Mouse (Mus musculus) megakaryocyte, embryonic 14.5 days (primary cell): Measurements from ENCODE around the gene Gpc6. TPM values are rescaled to one million over a fixed set of nuclear protein-coding genes. Genes with fewer than 3 reads are reported as not detected.

Experiments used
- H3K27me3 ChIP-seq: replicated peaks from 2 replicates; pipeline ENCODE3; 2012; ENCODE audit warnings: inconsistent platforms
- H3K36me3 ChIP-seq: replicated peaks from 2 replicates; pipeline ENCODE3; 2012; ENCODE audit warnings: low read length, inconsistent platforms, mixed read lengths
- H3K4me1 ChIP-seq: 2 replicates; pipeline ENCODE4 v1.6.1; 2012; ENCODE audit warnings: inconsistent platforms
- H3K4me3 ChIP-seq: replicated peaks from 2 replicates; pipeline ENCODE3; 2012; ENCODE audit warnings: moderate library complexity, mild to moderate bottlenecking, inconsistent platforms
- H3K9me3 ChIP-seq: 2 replicates; pipeline ENCODE4 v1.6.1; 2012; ENCODE audit warnings: inconsistent platforms
- FLI1 ChIP-seq: IDR thresholded peaks from 2 replicates; pipeline ENCODE4 v1.6.1; 2012; ENCODE audit warnings: low read length, inconsistent platforms, mixed read lengths
- GATA1 ChIP-seq: IDR thresholded peaks from 3 replicates; pipeline ENCODE4 v1.6.1; 2012; ENCODE audit warnings: mixed read lengths, low read length, inconsistent platforms, borderline replicate concordance
- polyA plus RNA-seq: library from polyadenylated mRNA; stranded (reverse); fragments of >175 nt; gene quantifications from 2 replicates; pipeline ENCODE4 v1.2.3, GENCODE M21; 2012; ENCODE audit warnings: low replicate concordance; ENCODE audit not compliant: insufficient read depth

Gpc6 gene
- polyA plus RNA-seq, 1 experiment: not detected

- no peaks in the 10 kb centered on the region for H3K27me3 ChIP-seq
These were observed 465.7 kb downstream of the Gpc6 start for GRCm38 (mm10) chr14:117390794-117391320.

GRCm38 (mm10) chr14:117391412-117391811 lies 466.3 kb downstream of the Gpc6 start:
- Histone ChIP-seq H3K9me3 (0 out of 2 replicates have a peak, but pooled peaks cover 10% of the 10 kb centered on the region), H3K27me3 (no peaks in the 10 kb centered on the region), H3K4me1 (no peaks in the 10 kb centered on the region), H3K4me3 (no peak overlapping the region), H3K36me3 (no peaks in the 10 kb centered on the region)
- no peak for TF ChIP-seq GATA1
- TF ChIP-seq FLI1: no peak

More at GRCm38 (mm10) chr14:117390794-117391320, 465.7 kb downstream of the Gpc6 start:
- Histone ChIP-seq H3K36me3 (no peaks in the 10 kb centered on the region), H3K4me1 (no peaks in the 10 kb centered on the region), H3K9me3 (0 out of 2 replicates have a peak, but pooled peaks cover 10% of the 10 kb centered on the region), H3K4me3 (no peak overlapping the region)
- TF ChIP-seq GATA1 (no peak), FLI1 (no peak)

- H3K27me3 ChIP-seq: no peaks in the 10 kb centered on the region
- H3K4me3 ChIP-seq: no peak overlapping the region
- H3K36me3 ChIP-seq: no peaks in the 10 kb centered on the region
- H3K4me1 ChIP-seq: no peaks in the 10 kb centered on the region
- TF ChIP-seq FLI1: no peak
- no peak for TF ChIP-seq GATA1
- 0 out of 2 replicates have a peak, but pooled peaks cover 5% of the 10 kb centered on the region for H3K9me3 ChIP-seq
These were observed 472.1 kb downstream of the Gpc6 start for GRCm38 (mm10) chr14:117397165-117397564.

GRCm38 (mm10) chr14:117407824-117408524 lies 482.9 kb downstream of the Gpc6 start:
- Histone ChIP-seq H3K27me3 (no peaks in the 10 kb centered on the region), H3K4me1 (no peaks in the 10 kb centered on the region), H3K4me3 (no peak overlapping the region), H3K36me3 (no peaks in the 10 kb centered on the region), H3K9me3 (peaks cover 7% of the 10 kb centered on the region; the same call in 1 of the 2 replicates)
- TF ChIP-seq FLI1 (no peak), GATA1 (no peak)

- peaks cover 7% of the 10 kb centered on the region; the same call in 1 of the 2 replicates for H3K9me3 ChIP-seq
- H3K4me1 ChIP-seq: no peaks in the 10 kb centered on the region
- no peaks in the 10 kb centered on the region for H3K27me3 ChIP-seq
- H3K36me3 ChIP-seq: no peaks in the 10 kb centered on the region
- TF ChIP-seq FLI1: no peak
- no peak for TF ChIP-seq GATA1
- H3K4me3 ChIP-seq: no peak overlapping the region
These were observed 483.4 kb downstream of the Gpc6 start for GRCm38 (mm10) chr14:117408525-117408835.

GRCm38 (mm10) chr14:117409778-117410177 lies 484.7 kb downstream of the Gpc6 start:
- Histone ChIP-seq H3K9me3 (peaks cover 7% of the 10 kb centered on the region; the same call in 1 of the 2 replicates), H3K4me1 (no peaks in the 10 kb centered on the region), H3K36me3 (no peaks in the 10 kb centered on the region), H3K27me3 (no peaks in the 10 kb centered on the region), H3K4me3 (no peak overlapping the region)
- TF ChIP-seq GATA1 (no peak), FLI1 (no peak)

- Histone ChIP-seq H3K27me3 (no peaks in the 10 kb centered on the region), H3K4me3 (no peak overlapping the region), H3K9me3 (peaks cover 7% of the 10 kb centered on the region; the same call in 1 of the 2 replicates), H3K4me1 (no peaks in the 10 kb centered on the region), H3K36me3 (no peaks in the 10 kb centered on the region)
- TF ChIP-seq FLI1 (no peak), GATA1 (no peak)
These were observed 485.4 kb downstream of the Gpc6 start for GRCm38 (mm10) chr14:117410511-117410910.

- Histone ChIP-seq H3K4me3 (no peak overlapping the region), H3K36me3 (no peaks in the 10 kb centered on the region), H3K4me1 (no peaks in the 10 kb centered on the region), H3K27me3 (no peaks in the 10 kb centered on the region), H3K9me3 (peaks cover 2% of the 10 kb centered on the region; the same call in 1 of the 2 replicates)
- no peak for TF ChIP-seq FLI1
- no peak for TF ChIP-seq GATA1
These were observed 489.9 kb downstream of the Gpc6 start for GRCm38 (mm10) chr14:117415045-117415444.

- Histone ChIP-seq H3K27me3 (no peaks in the 10 kb centered on the region), H3K9me3 (peaks cover 7% of the 10 kb centered on the region), H3K4me3 (no peak overlapping the region), H3K36me3 (no peaks in the 10 kb centered on the region), H3K4me1 (no peaks in the 10 kb centered on the region)
- TF ChIP-seq FLI1 (no peak), GATA1 (no peak)
These were observed 494.6 kb downstream of the Gpc6 start for GRCm38 (mm10) chr14:117419561-117420218.

- Histone ChIP-seq H3K27me3 (no peaks in the 10 kb centered on the region), H3K36me3 (no peaks in the 10 kb centered on the region), H3K4me1 (no peaks in the 10 kb centered on the region), H3K9me3 (peaks cover 7% of the 10 kb centered on the region), H3K4me3 (no peak overlapping the region)
- TF ChIP-seq GATA1 (no peak), FLI1 (no peak)
These were observed 496.1 kb downstream of the Gpc6 start for GRCm38 (mm10) chr14:117421170-117421569.
